Mouse (Mus musculus) cerebellum, postnatal 14 days (tissue): ENCODE measurements around the gene Zdhhc21.

ENCODE experiments used
- DNase-seq, 2 experiments: peaks; one replicate each; pipeline ENCODE4 v3.0.0; 2021; ENCODE audit warnings: mixed read lengths in 2 of 2

Zdhhc21 gene

GRCm38 (mm10) chr4:82863316-82863715, 3.6 kb upstream of the Zdhhc21 start:
- DNase-seq, result peak; percentile 61 to 68

GRCm38 (mm10) chr4:82861451-82861850, 1.7 kb upstream of the Zdhhc21 start:
- no peak for DNase-seq

GRCm38 (mm10) chr4:82860566-82860965, 808 bp upstream of the Zdhhc21 start:
- DNase-seq, result no peak

GRCm38 (mm10) chr4:82858431-82859010, 1.2 kb downstream of the Zdhhc21 start:
- no peak for DNase-seq

GRCm38 (mm10) chr4:82856986-82857385, 2.8 kb downstream of the Zdhhc21 start:
- DNase-seq, result no peak

GRCm38 (mm10) chr4:82853809-82854208, 5.9 kb downstream of the Zdhhc21 start:
- DNase-seq, result no peak

- DNase-seq, result no peak
Measured at GRCm38 (mm10) chr4:82848552-82849234, 11.1 kb downstream of the Zdhhc21 start.

GRCm38 (mm10) chr4:82837526-82838240, 22.1 kb downstream of the Zdhhc21 start:
- no peak for DNase-seq

GRCm38 (mm10) chr4:82831155-82831554, 28.6 kb downstream of the Zdhhc21 start:
- no peak for DNase-seq

GRCm38 (mm10) chr4:82829429-82829828, 30.3 kb downstream of the Zdhhc21 start:
- DNase-seq, result peak in 1 of 2 experiments; percentile 10

GRCm38 (mm10) chr4:82827001-82827400, 32.8 kb downstream of the Zdhhc21 start:
- no peak for DNase-seq

GRCm38 (mm10) chr4:82817833-82818232, 41.9 kb downstream of the Zdhhc21 start:
- DNase-seq, result no peak

GRCm38 (mm10) chr4:82816351-82816750, 43.4 kb downstream of the Zdhhc21 start:
- no peak for DNase-seq

GRCm38 (mm10) chr4:82815296-82815695, 44.5 kb downstream of the Zdhhc21 start:
- no peak for DNase-seq

GRCm38 (mm10) chr4:82813356-82813755, 46.4 kb downstream of the Zdhhc21 start:
- DNase-seq, result no peak

GRCm38 (mm10) chr4:82807811-82808210, 51.9 kb downstream of the Zdhhc21 start:
- peak in 1 of 2 experiments; percentile 20 for DNase-seq

- peak; percentile 69 to 76 for DNase-seq
Measured at GRCm38 (mm10) chr4:82806176-82806757, 53.5 kb downstream of the Zdhhc21 start.

- peak in 1 of 2 experiments; percentile 38 for DNase-seq
Measured at GRCm38 (mm10) chr4:82804019-82804418, 55.7 kb downstream of the Zdhhc21 start.

GRCm38 (mm10) chr4:82793608-82794007, 66.2 kb downstream of the Zdhhc21 start:
- DNase-seq, result no peak

- DNase-seq, result no peak
Measured at GRCm38 (mm10) chr4:82792906-82793580, 66.7 kb downstream of the Zdhhc21 start.

- DNase-seq, result no peak
Measured at GRCm38 (mm10) chr4:82765513-82766216, 94.1 kb downstream of the Zdhhc21 start.

- no peak for DNase-seq
Measured at GRCm38 (mm10) chr4:82763586-82763985, 96.2 kb downstream of the Zdhhc21 start.
